Mouse (Mus musculus) left cerebral cortex, adult 9 months (tissue): ENCODE measurements around the gene Nepro.

Experiments
- DNase-seq, 2 experiments: peaks; one replicate each; pipeline ENCODE4 v3.0.0; 2022; ENCODE audit warnings: low spot score in 2 of 2

The Nepro gene

GRCm38 (mm10) chr16:44767506-44767905 lies 43.4 kb downstream of the Nepro start:
- DNase-seq = no peak

- DNase-seq = no peak
These were observed 43.9 kb downstream of the Nepro start for GRCm38 (mm10) chr16:44767967-44768366.

- DNase-seq = no peak
These were observed 48.5 kb downstream of the Nepro start for GRCm38 (mm10) chr16:44772577-44772976.

- DNase-seq = no peak
These were observed 49.6 kb downstream of the Nepro start for GRCm38 (mm10) chr16:44773673-44774072.

GRCm38 (mm10) chr16:44774201-44774600 lies 50.1 kb downstream of the Nepro start:
- no peak for DNase-seq

GRCm38 (mm10) chr16:44778538-44779147 lies 54.5 kb downstream of the Nepro start:
- DNase-seq = no peak

- no peak for DNase-seq
These were observed 55.4 kb downstream of the Nepro start for GRCm38 (mm10) chr16:44779494-44779893.

- no peak for DNase-seq
These were observed 56.6 kb downstream of the Nepro start for GRCm38 (mm10) chr16:44780751-44781150.
